Mouse (Mus musculus) forebrain, embryonic 13.5 days (tissue): Measurements from ENCODE around the gene Dpt. TPM values are rescaled to one million over a fixed set of nuclear protein-coding genes. Genes with fewer than 3 reads are reported as not detected.

Experiments
- ATAC-seq: fragments of 200-750 bp; cut with Nextera tagmentation; 2 replicates; pipeline ENCODE4 v1.8.0; 2017
- H3K27ac ChIP-seq: fragments of 300-500 bp; sonication (generic); 2 replicates; pipeline ENCODE4 v1.5.1; 2015; ENCODE audit warnings: inconsistent platforms, mild to moderate bottlenecking, moderate library complexity
- H3K27me3 ChIP-seq: fragments of 300-500 bp; sonication (generic); 2 replicates; pipeline ENCODE4 v1.6.1; 2015; ENCODE audit warnings: mild to moderate bottlenecking, inconsistent platforms
- H3K36me3 ChIP-seq: fragments of 300-500 bp; sonication (generic); 2 replicates; pipeline ENCODE4 v1.6.1; 2015; ENCODE audit warnings: mild to moderate bottlenecking, inconsistent platforms; ENCODE audit not compliant: poor library complexity, severe bottlenecking
- H3K4me1 ChIP-seq: fragments of 300-500 bp; sonication (generic); 2 replicates; pipeline ENCODE4 v1.6.1; 2015; ENCODE audit warnings: inconsistent platforms
- H3K4me2 ChIP-seq: fragments of 300-500 bp; sonication (generic); 2 replicates; pipeline ENCODE4 v1.6.1; 2015; ENCODE audit warnings: inconsistent platforms, mild to moderate bottlenecking, moderate library complexity
- H3K4me3 ChIP-seq: fragments of 300-500 bp; sonication (generic); 2 replicates; pipeline ENCODE4 v1.5.1; 2015; ENCODE audit warnings: mild to moderate bottlenecking, inconsistent platforms
- H3K9ac ChIP-seq: fragments of 300-500 bp; sonication (generic); 2 replicates; pipeline ENCODE4 v1.6.1; 2015; ENCODE audit warnings: mild to moderate bottlenecking, inconsistent platforms
- H3K9me3 ChIP-seq: fragments of 300-500 bp; sonication (generic); replicated peaks from 2 replicates; pipeline ENCODE4 v1.6.1; 2016; ENCODE audit warnings: inconsistent platforms
- WGBS: fragments of 180-500 bp; shearing (Covaris S2); methylation state at CpG from one replicate; pipeline ENCODE4 v1.1.7; 2015; 5-methylcytosine and 5-hydroxymethylcytosine counted together
- polyA plus RNA-seq: library from polyadenylated mRNA; unstranded; fragments of >200 nt; fragmentation: Nextera tagmentation; extraction: Ambion mirVana; gene quantifications from 2 replicates; pipeline ENCODE4 v1.2.1, GENCODE M21; 2015

Gene Dpt
- polyA plus RNA-seq, 1 experiment from 2014 or later: not detected

DNA sequence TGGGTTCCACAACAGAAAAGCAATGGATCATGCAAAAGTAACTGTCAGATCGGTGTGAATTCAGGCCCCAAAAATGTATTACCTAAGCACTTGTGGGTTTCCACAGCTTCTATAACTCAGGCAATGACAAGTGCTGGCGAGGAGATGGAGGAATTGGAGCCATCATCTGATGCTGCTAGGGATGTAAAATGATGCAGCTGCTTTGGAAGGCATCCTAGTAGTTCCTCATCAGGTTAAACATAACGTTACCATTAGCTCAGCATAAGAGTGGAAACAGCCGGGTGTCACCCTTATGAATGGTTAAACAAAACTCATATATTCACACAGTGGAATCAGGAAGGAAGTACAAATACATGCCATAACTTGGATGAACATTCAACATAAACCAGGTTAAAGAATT is 3.4 kb upstream of the Dpt start:
- Histone ChIP-seq H3K9me3 (no peaks in the 10 kb centered on the region), H3K27me3 (no peaks in the 10 kb centered on the region), H3K4me2 (no peak overlapping the region), H3K4me1 (no peaks in the 10 kb centered on the region), H3K27ac (no peak overlapping the region), H3K36me3 (no peaks in the 10 kb centered on the region), H3K9ac (no peak overlapping the region), H3K4me3 (no peak overlapping the region)
- 85% methylated on average over 4 of the region's 4 CpGs for WGBS
- ATAC-seq: no peak

DNA sequence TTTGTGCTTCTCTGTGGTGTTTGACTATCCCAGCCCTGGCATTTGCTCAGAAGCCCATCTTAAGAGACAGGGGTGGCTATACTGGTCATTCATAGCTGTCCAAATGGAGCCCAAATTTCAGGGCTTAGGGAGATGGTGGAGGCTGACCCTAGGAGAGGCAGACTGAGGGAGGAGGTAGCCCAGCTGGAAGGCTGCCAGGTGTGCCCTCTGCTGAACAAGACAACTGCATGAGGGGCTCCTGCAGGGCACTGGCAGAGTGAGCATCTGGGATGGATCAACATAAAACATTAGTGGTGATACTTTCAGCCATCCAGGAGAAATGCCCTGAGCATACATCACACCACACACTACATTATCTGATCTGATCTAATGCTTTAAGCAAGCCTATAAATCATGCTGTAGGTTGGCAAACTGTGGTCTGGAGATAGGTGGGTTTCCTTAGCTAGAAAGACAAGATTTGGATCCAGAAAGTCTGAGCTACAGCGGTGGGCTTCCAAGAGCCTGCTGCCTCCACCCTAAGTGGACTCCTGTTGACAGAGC is 1.4 kb downstream of the Dpt start:
- Histone ChIP-seq H3K27ac (no peak overlapping the region), H3K27me3 (no peaks in the 10 kb centered on the region), H3K4me3 (no peak overlapping the region), H3K9ac (no peak overlapping the region), H3K4me1 (no peaks in the 10 kb centered on the region), H3K9me3 (no peaks in the 10 kb centered on the region), H3K36me3 (no peaks in the 10 kb centered on the region), H3K4me2 (no peak overlapping the region)
- 95% methylated on average over 1 of the region's 1 CpGs for WGBS
- ATAC-seq: no peak

DNA sequence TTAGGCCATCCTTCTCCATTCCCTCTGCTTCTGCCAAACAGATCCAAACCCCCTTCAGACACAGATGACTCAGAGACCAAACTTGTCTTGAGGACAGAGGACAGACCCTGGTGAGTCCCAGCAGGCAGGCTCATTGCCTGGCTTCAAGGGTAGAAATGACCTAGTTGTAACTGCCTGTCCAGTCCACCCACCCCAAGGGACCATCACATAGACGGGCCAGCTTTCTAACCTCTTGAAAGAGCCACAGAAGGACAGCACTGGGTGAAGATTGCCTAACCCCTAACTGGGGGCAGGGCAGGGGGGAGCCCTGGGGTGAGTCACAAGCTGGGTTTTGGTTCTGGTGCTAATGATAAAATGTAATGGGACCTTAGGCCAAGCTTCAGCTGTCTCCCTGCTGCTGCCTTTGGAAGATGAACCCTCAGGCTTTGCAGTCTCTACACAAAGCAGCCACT is 2.1 kb downstream of the Dpt start:
- Histone ChIP-seq H3K4me1 (no peaks in the 10 kb centered on the region), H3K36me3 (no peaks in the 10 kb centered on the region), H3K9me3 (no peaks in the 10 kb centered on the region), H3K9ac (no peak overlapping the region), H3K4me3 (no peak overlapping the region), H3K27me3 (no peaks in the 10 kb centered on the region), H3K4me2 (no peak overlapping the region), H3K27ac (no peak overlapping the region)
- 77% methylated on average over 1 of the region's 1 CpGs for WGBS
- ATAC-seq: no peak

DNA sequence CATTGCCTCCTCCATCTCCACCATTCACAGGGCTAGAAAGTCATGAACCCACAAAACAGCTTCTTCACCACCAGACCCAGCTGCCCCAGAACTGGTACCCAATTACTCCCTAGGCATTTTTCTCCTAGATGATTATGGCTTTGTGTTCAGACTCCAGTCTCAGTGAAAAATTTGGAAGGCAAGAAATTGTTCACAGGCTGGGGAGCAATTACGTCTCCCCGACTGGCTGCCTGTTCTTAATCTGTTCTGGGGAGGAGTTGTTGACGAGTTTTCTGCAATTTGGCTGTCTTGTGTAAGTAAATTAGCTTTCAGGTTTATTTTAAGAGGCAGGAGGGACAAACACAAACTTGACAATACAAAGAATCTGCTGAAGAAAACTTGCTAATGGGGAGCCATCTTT is 2.7 kb downstream of the Dpt start:
- Histone ChIP-seq H3K9me3 (no peaks in the 10 kb centered on the region), H3K9ac (no peak overlapping the region), H3K4me1 (no peaks in the 10 kb centered on the region), H3K27me3 (no peaks in the 10 kb centered on the region), H3K36me3 (no peaks in the 10 kb centered on the region), H3K4me3 (no peak overlapping the region), H3K4me2 (no peak overlapping the region), H3K27ac (no peak overlapping the region)
- WGBS: 33% methylated on average over 3 of the region's 3 CpGs
- no peak for ATAC-seq

DNA sequence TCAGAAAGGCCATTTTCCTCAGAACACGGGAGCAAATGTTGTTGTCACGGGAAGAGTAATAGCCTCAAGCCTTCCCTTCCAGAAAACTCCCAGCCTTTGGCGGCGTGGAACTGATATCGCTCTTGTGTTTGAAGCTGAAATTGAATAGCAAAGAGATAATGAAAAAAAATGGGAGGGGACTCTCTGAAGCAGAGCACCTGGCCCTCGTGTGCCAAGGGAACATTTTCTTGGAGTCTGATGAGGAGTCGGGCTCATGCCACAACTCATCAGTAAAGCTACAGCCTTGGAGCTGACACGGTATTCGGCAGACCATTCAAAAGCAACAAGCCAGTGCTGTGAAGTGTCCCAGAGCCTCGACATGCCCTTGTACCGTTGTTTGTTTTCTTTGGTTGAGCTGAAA is 7.8 kb downstream of the Dpt start:
- no peaks in the 10 kb centered on the region for H3K4me1 ChIP-seq
- no peaks in the 10 kb centered on the region for H3K9me3 ChIP-seq
- no peak overlapping the region for H3K4me3 ChIP-seq
- no peak overlapping the region for H3K27ac ChIP-seq
- H3K27me3 ChIP-seq: no peaks in the 10 kb centered on the region
- WGBS: 92% methylated on average over 11 of the region's 11 CpGs
- no peak overlapping the region for H3K9ac ChIP-seq
- no peak for ATAC-seq
- H3K4me2 ChIP-seq: no peak overlapping the region
- H3K36me3 ChIP-seq: no peaks in the 10 kb centered on the region

DNA sequence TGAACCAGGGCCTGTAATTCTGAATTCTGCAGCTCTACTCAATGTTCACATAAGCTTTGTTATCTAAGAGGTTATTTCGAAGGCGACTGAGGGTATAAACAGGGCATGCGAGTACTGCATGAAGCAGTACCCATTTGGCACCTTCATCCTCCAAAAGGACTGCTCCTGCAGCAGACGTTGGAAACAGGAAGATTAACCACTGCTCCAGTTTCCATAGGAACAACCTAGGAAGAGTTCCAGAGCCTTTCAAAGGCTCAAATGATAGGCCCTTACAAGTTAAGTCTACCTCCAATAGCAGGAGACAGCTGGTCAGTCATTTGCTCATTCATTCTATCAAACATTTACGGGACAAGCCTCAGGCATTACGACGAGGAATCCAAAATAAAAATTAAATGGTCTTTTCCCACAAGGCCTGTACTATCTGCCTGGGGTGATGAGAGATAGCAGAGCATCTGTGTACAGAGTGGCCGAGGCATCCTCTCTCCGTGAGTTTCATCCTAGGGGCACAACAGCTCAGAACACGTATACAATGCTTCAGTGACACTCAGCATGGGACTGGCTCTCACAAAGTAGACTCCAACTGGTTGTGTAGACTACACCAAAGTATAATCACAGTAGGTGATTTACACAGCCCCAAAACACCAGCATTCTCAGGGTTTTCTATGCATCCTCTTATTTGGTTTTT is 8.4 kb downstream of the Dpt start:
- H3K36me3 ChIP-seq: no peaks in the 10 kb centered on the region
- H3K4me2 ChIP-seq: no peak overlapping the region
- H3K4me1 ChIP-seq: no peaks in the 10 kb centered on the region
- WGBS: 83% methylated on average over 10 of the region's 10 CpGs
- ATAC-seq: no peak
- no peak overlapping the region for H3K4me3 ChIP-seq
- no peak overlapping the region for H3K9ac ChIP-seq
- H3K27ac ChIP-seq: no peak overlapping the region
- H3K27me3 ChIP-seq: no peaks in the 10 kb centered on the region
- H3K9me3 ChIP-seq: no peaks in the 10 kb centered on the region

DNA sequence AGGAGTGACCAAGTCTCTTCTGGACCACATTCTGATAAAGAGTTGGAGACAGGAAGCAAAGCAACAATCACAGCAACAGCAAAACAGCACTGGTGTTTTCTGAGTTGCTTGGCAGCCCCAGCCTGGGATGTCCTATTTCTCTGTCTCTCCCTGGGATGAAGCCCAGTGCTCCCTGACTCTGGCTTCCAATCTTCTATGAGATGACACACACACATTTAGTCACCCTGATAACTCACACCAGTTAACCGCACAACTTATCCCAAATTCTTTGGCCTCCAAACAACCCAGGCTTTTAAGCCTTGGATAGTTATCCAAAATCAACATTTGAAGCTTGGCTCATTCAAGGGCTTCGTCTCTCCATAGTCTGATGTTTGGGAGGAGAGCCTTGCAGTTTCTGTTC is 12.9 kb downstream of the Dpt start:
- Histone ChIP-seq H3K4me1 (no peaks in the 10 kb centered on the region), H3K36me3 (no peaks in the 10 kb centered on the region), H3K9me3 (no peaks in the 10 kb centered on the region), H3K9ac (no peak overlapping the region), H3K27me3 (no peaks in the 10 kb centered on the region), H3K27ac (no peak overlapping the region), H3K4me3 (no peak overlapping the region), H3K4me2 (no peak overlapping the region)
- 94% methylated on average over 2 of the region's 2 CpGs for WGBS
- no peak for ATAC-seq

DNA sequence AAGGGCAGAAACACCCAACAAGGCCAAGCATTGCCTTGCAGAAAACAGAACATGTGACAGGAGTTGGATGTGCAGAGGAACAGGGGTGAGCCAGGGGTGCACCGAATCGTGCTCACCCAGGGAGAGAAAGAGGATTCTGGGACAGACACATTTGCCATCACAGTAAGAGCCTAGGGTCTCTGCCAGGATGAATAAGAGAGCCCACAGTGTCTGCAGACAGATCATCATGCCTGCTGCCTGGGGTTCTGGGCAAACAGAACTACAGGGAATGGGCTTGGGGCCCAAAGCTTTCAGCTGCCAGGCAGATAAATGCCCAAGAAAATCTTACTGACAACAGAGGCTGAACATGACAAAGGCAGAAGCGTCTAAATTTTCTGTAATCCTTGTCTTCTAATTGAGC is 14.9 kb downstream of the Dpt start:
- no peak overlapping the region for H3K4me2 ChIP-seq
- ATAC-seq: no peak
- no peaks in the 10 kb centered on the region for H3K9me3 ChIP-seq

DNA sequence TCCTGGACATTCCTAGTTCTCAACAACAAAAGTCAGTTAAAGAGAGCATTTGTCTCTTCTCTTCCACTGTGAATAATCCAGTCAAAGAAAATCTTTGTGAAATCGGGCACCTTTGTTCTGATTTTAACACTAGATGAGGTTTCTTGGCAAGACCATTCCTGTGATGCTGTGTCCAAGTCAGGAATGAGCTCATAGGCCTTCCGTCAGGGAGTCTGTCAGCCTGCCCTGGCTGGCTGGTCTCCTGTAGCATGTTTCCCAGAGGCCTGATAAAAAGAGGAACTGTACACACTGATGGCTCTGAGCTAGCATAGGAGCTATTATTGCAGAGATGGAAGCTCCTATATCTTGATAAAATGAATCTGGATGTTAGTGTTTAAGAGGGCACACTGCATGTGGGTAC is 17.8 kb downstream of the Dpt start:
- ATAC-seq: peak; percentile 66; the same call in 1 of the 2 replicates
- Histone ChIP-seq H3K27ac (no peak overlapping the region), H3K4me2 (no peak overlapping the region), H3K4me3 (no peak overlapping the region), H3K9ac (no peak overlapping the region), H3K4me1 (no peaks in the 10 kb centered on the region), H3K9me3 (no peaks in the 10 kb centered on the region), H3K36me3 (no peaks in the 10 kb centered on the region), H3K27me3 (no peaks in the 10 kb centered on the region)
- 51% methylated on average over 2 of the region's 2 CpGs for WGBS

More for the DNA sequence above, 14.9 kb downstream of the Dpt start:
- 93% methylated on average over 3 of the region's 3 CpGs for WGBS
- Histone ChIP-seq H3K27ac (no peak overlapping the region), H3K4me3 (no peak overlapping the region), H3K9ac (no peak overlapping the region), H3K36me3 (no peaks in the 10 kb centered on the region), H3K27me3 (no peaks in the 10 kb centered on the region), H3K4me1 (no peaks in the 10 kb centered on the region)

DNA sequence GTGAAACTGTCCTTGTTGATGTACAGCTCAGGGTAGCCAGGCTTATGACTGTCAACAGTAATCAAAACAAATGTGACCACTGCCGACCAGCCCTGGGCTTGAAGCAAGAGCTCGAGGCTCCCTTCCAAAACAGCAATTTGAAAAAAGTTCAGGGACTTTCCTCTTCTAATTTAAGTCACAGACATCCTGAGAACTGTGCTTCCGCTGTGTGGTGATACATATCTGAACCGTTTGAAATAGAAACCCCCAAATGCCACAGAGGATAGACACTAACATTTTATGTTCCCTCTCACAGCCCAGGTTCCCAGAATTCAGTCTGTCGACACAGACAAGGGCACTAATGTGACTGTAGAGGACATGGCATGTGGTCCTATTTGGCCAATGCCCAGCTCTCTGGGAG is 18.9 kb downstream of the Dpt start:
- Histone ChIP-seq H3K4me1 (no peaks in the 10 kb centered on the region), H3K9ac (no peak overlapping the region), H3K27ac (no peak overlapping the region), H3K27me3 (no peaks in the 10 kb centered on the region), H3K9me3 (no peaks in the 10 kb centered on the region), H3K4me2 (no peak overlapping the region), H3K36me3 (no peaks in the 10 kb centered on the region), H3K4me3 (no peak overlapping the region)
- WGBS: 90% methylated on average over 5 of the region's 5 CpGs
- no peak for ATAC-seq

DNA sequence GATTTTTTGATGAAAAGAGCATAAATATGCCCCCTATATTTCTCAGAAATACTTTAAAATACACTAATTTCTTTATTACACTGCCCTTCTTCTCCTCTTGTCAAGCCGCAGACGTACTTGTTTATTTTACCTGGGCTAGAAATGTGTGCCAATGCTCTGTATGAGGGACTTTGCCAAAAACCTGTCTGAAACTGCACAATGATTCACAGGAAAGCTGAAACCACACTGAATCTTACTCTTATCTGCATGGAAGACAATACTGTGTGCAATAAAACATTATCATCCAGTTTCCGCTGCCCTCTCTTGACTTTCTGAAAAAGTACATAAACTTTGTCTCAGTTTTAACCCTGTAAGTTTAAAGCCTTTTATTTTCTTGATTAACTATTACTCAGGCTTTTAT is 20.9 kb downstream of the Dpt start:
- Histone ChIP-seq H3K9ac (no peak overlapping the region), H3K36me3 (no peaks in the 10 kb centered on the region), H3K4me1 (no peaks in the 10 kb centered on the region), H3K4me2 (no peak overlapping the region), H3K27me3 (no peaks in the 10 kb centered on the region), H3K27ac (no peak overlapping the region), H3K9me3 (no peaks in the 10 kb centered on the region), H3K4me3 (no peak overlapping the region)
- no peak for ATAC-seq
- 96% methylated on average over 3 of the region's 3 CpGs for WGBS

DNA sequence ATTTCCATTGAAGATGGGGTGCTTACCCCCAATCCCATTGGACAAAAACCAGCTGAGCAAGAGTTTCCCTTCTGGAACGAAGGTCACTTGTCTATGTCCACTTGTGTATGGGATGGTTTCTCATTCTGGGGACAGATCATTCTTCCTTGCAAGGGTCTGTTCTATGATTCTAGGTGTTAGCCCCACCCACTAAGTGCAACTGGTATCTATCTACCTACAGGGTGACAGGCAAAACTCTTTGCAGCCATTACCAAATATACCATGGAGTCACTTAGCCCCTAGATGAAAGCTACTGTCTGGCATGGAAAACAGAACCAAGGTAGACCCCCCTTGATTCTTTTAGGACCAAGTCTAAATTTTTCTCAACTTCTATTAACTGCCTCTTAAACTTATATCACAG is 24.9 kb downstream of the Dpt start:
- no peaks in the 10 kb centered on the region for H3K4me1 ChIP-seq
- H3K4me2 ChIP-seq: no peak overlapping the region
- H3K36me3 ChIP-seq: no peaks in the 10 kb centered on the region
- H3K27ac ChIP-seq: no peak overlapping the region
- H3K9ac ChIP-seq: no peak overlapping the region
- H3K4me3 ChIP-seq: no peak overlapping the region
- H3K27me3 ChIP-seq: no peaks in the 10 kb centered on the region
- H3K9me3 ChIP-seq: no peaks in the 10 kb centered on the region
- 82% methylated on average over 1 of the region's 1 CpGs for WGBS
- no peak for ATAC-seq

DNA sequence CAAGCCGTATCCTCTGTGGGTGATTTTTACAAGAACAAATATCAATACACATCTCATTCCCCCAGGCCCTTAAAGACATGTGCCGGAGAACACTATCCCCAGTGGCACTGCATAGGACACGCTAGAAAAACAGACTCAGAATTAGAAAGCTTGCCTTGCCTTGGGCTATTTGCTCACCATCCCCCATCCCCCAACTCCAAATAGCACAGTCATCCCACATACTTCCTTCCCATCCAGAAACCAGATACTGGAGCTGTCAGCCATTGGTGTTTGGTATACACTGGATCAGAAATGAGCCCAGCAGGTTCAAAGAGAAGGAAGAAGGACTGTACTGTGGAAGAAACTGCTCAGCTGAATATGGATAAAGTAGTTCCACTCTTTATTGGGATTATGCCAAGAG is 25.4 kb downstream of the Dpt start:
- no peak overlapping the region for H3K4me2 ChIP-seq
- H3K9ac ChIP-seq: no peak overlapping the region
- no peaks in the 10 kb centered on the region for H3K9me3 ChIP-seq
- H3K27me3 ChIP-seq: no peaks in the 10 kb centered on the region
- H3K36me3 ChIP-seq: no peaks in the 10 kb centered on the region
- no peak overlapping the region for H3K4me3 ChIP-seq
- no peak for ATAC-seq
- 87% methylated on average over 3 of the region's 3 CpGs for WGBS
- H3K27ac ChIP-seq: no peak overlapping the region
- no peaks in the 10 kb centered on the region for H3K4me1 ChIP-seq
